Mouse (Mus musculus): ENCODE results near the gene Grip1.

The Grip1 gene

GRCm38 (mm10) chr10:119935231-119935630, 481.6 kb downstream of the Grip1 start:
- no peak for DNase-seq (ENCODE audit: low spot score in 2 of 2)

GRCm38 (mm10) chr10:119937481-119937880, 483.9 kb downstream of the Grip1 start:
- DNase-seq (ENCODE audit: low spot score in 2 of 2): no peak

GRCm38 (mm10) chr10:119943906-119944305, 490.3 kb downstream of the Grip1 start:
- no peak for DNase-seq (ENCODE audit: low spot score in 2 of 2)

DNA sequence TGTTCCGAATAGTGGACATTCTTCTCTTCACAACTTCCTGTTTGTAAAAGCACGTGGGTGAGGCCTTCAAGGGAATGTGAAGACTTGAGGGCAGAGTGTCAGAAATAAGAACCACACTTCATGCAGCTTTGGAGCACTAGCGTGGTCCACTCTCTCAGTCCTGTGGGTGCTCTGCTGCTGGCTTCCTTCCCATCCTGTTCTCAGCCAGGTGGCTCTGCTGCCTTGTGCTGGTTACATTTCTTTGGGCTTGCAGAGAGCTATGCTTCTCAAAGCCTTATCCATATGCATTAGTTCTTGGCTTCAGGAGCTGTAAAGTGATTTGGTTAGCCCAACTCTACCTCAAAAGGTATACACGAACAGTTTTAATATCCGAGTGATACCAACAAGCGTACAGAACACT, 497.8 kb downstream of the Grip1 start:
- no peak for DNase-seq (ENCODE audit: low spot score in 2 of 2)

DNA sequence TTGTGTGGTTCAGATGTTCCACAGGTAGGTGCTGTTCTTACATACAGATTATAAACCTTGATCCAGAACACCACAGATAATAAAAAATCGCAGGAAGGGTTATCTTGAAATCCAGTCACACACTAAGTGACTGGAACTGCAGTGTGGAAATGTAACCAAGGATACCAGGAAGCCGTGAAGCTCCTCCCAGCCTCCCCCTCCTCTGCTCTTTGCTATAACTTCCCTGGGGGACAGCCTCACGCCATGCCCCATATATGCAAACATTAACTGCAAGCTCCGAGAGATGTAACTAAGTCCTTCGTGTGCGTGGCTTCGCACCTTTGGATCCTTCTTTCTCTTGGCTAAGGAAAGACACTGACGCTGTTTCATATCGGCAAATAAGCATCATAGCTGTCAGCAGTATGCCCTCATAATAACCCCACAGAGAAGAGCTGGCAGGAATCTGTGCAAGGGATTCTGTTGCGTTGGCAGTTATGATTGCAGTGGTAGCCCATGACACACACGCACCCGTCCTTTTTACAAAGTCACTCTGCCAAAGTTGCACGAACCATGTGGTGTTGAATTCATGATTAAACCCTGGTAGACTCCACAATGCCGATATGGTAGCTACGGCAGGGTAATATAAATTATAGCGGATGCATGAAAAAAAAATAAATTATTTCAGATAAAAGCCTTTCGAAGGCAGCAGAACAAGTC, 503.8 kb downstream of the Grip1 start:
- no peak for DNase-seq (ENCODE audit: low spot score in 2 of 2)

GRCm38 (mm10) chr10:119960915-119961314, 507.3 kb downstream of the Grip1 start:
- DNase-seq (ENCODE audit: low spot score in 2 of 2): no peak

DNA sequence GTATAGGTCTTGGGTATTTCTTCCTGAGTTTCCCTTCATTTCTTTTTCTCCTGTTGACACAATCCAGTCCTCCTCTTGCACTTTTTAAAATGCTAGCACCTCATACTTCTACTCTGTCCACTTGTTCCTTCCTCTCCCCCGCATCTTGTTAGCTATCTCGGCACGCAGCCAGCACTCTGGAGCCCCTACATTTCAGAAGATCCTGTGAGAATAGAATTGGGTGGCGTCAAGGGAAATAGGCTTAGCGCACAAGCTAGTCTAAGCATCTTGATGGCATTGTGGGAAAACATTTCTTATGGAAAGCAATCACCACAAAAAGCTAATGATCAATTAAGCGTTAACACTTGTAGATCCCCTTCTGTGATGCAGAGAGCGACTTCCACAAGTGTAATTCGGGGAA, 512.7 kb downstream of the Grip1 start:
- DNase-seq (ENCODE audit: low spot score in 2 of 2): no peak

DNA sequence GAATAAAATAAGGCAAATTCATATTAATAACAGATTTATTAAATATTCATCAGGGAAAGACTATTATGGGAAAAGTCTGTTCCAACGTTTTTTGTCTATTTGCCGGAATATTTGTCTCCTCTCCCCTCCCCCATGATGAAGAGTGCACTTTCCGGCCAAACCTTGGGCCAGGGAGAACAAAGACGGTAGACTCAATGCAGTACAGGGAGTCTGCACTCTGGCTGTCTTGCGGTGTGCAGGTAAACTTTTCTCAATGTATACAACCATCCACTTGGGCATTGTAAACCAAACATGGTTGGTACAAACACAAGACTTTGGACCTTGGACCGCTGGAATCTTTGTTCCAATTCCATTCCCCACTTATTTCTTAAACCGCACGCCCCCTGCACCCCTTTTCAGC, 525.8 kb downstream of the Grip1 start:
- no peak for DNase-seq (ENCODE audit: low spot score in 2 of 2)

DNA sequence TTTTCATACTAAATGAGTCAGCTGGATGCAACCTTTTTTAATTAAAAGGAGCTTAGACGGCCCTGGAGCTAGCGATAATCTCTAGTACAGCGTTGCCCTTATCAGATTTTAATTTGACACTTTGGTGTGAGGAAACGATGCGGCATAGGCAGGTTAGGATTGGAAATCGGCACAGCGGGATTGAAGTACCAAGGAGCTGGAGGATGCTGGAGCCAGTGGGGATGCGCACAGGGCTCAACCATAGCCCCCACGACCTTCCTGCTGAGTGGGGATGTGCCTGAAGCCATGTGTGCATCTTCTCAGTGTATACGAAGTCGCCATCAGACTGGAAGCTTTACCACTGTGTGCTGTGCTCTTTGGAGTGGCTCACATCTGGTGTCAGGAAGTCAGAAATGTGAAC, 526.4 kb downstream of the Grip1 start:
- no peak for DNase-seq (ENCODE audit: low spot score in 2 of 2)

- no peak for DNase-seq (ENCODE audit: low spot score in 2 of 2)
These were observed 530.7 kb downstream of the Grip1 start for GRCm38 (mm10) chr10:119984299-119984698.

GRCm38 (mm10) chr10:119998475-119998874, 544.8 kb downstream of the Grip1 start:
- no peak for DNase-seq (ENCODE audit: low spot score in 2 of 2)

DNA sequence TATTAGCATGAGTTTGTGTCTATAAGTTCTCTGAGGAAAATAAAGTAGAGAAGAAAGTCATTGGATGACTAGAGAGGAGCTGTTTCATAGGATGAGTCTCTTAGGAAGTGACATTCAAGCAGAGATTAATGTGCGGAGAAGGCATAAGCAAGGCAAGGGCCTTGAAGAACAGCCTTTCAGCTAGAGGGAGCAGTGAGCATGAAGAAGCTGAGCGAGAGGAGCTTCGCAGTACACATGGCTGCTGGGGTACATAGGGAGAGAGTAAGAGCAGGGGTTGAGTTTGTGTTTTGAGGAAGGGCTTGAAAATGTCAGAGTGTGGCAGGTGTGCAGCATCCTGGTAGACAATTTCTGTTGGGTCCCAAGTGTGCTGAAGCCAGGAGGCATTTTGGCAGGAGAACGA, 548.5 kb downstream of the Grip1 start:
- DNase-seq (ENCODE audit: low spot score in 2 of 2): no peak

GRCm38 (mm10) chr10:120004096-120004495, 550.5 kb downstream of the Grip1 start:
- no peak for DNase-seq (ENCODE audit: low spot score in 2 of 2)

- no peak for DNase-seq (ENCODE audit: low spot score in 2 of 2)
These were observed 552.0 kb downstream of the Grip1 start for GRCm38 (mm10) chr10:120005581-120005980.

DNA sequence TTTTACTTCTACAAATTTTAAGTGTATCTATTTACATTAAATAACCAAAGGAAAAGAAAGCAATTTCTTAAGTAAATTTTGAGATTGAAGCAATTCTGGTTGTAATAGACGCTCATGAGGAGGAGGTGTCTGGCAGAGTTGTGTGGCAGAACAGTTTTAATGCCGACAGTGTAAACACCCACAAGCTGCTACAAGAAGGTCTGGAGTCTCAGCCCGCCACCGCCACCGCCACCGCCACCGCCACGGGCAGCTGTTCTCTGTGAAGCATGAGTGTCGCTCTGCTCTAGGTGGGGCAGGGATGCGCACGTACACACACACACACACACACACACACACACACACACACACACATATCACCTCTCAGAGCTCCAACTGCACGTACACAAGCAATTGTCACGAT, 558.7 kb downstream of the Grip1 start:
- no peak for DNase-seq (ENCODE audit: low spot score in 2 of 2)

DNA sequence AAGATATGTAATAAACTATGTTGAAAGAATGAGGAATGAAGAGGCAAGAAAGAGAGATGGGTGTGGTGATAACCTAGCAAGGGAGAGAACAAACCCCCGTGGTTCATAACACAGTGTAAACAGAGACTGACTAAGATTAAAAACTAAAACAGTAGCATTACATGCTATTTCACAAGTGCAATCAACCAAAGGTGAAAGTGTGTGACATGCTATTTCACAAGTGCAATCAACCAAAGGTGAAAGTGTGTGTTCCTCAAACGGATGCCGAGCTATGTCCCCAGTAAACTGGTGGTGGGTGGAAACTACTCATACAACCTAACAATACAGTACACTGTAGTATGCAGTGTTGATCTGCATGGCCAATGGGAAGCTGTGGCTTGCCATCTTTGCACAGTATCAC, 561.5 kb downstream of the Grip1 start:
- no peak for DNase-seq (ENCODE audit: low spot score in 2 of 2)

DNA sequence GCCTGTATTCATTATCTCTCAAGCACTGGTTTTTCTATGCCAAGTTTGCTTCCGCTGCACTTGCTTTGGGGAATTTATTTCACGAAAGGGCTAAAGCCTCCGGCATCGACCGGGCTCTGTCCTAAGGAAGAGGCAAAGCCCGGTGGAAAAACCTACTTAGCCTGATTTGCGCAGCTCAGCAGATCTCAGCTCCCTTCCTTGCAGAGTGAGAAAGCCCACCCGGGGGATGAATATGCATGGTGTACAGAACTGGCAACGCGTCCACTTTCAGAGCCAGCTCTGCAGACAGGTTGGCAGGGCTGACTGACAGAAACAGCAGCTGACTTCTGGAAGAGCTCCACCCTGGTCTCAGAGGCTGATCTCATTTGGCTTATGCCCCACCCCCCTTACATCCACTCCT, 572.8 kb downstream of the Grip1 start:
- DNase-seq (ENCODE audit: low spot score in 2 of 2): no peak

DNA sequence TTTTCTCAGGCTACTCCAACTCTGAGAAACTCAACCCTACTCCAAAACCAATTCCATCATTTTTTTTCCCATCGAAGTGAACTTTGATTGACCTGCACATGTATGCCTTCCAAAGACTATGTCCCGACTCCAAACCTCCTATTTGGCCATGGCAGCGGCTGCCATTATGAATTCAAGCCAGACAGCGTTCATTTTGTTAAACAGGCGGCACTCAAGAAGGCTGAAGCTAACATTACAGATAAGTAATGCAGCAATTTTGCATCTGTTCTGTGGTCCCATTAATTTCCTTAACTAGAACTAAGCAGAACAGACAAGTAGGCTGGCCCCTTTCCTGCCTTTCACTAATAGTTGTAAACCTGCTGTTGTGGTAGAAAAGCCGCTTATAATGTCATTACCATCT, 577.3 kb downstream of the Grip1 start:
- DNase-seq (ENCODE audit: low spot score in 2 of 2): no peak

GRCm38 (mm10) chr10:120031316-120031715, 577.7 kb downstream of the Grip1 start:
- DNase-seq (ENCODE audit: low spot score in 2 of 2): no peak

DNA sequence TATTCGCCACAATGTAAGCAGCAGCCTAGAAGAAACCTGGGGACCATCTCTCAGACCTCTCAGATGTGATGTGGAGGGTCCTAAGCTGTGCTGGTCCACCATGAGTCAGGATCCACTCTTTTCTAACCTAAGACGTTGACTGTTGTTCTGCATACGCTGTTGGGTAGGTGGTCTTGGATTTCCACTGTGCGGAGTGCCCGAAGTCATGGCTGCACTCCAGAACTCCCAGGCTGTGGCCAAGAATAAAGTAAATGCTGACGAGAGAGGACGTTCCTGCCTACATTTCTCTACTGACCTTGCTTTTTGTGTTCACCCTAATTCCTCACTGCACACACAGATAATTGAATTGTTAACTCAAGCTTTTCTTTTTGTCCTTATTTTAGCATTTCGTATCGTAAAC, 580.2 kb downstream of the Grip1 start:
- no peak for DNase-seq (ENCODE audit: low spot score in 2 of 2)

GRCm38 (mm10) chr10:120035211-120035733, 581.6 kb downstream of the Grip1 start:
- no peak for DNase-seq (ENCODE audit: low spot score in 2 of 2)

GRCm38 (mm10) chr10:120035824-120036223, 582.2 kb downstream of the Grip1 start:
- DNase-seq (ENCODE audit: low spot score in 2 of 2): no peak

DNA sequence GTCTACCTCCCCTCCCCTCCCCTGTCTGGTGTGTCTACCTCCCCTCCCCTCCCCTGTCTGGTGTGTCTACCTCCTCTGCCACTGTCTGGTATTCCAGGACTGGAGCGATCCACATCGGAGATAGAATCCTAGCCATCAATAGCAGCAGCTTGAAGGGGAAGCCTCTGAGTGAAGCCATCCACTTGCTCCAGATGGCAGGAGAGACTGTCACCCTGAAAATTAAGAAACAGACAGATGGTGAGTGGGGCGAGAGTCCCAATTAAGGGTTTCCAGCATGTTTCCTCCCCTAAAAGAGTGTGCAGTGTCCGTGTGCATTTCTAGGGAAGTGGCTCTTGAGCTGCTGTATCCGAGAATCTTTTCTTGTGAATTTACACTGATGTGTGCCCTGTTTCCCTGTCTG, 584.6 kb downstream of the Grip1 start:
- DNase-seq (ENCODE audit: low spot score in 2 of 2): no peak

DNA sequence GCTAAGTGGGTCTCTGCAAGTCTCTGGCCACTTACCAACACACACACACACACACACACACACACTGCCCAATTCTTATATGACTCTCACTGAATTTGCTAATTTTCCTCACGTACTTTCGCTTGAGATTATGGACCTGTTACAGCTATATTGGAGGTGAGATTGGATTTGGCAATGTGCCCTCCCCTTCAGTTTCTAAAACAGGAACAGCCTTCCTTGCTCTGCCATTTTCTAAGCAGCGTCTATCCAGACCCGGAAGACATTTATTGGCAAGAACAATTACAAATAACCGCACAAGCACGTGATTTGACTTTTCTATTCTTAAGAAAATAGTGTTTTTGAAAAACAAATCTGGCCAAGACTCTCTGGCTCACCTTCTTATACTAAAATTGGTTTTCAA, 590.6 kb downstream of the Grip1 start:
- no peak for DNase-seq (ENCODE audit: low spot score in 2 of 2)
